Mouse (Mus musculus) urinary bladder, postnatal 10 days (tissue): ENCODE data around the gene Prap1.
"Not testable (repeated sequence)": the region's sequence is repeated elsewhere in the genome, so short reads cannot be mapped to it uniquely, and the experiment has no call there.

Source experiments
- DNase-seq: peaks from one replicate; pipeline ENCODE4 v3.0.0; 2022; ENCODE audit warnings: low spot score

The Prap1 gene

GRCm38 (mm10) chr7:140082242-140082678, 10.9 kb upstream of the Prap1 start, which contains the start of gene Caly:
Gene Caly, minus strand, starts transcription at chr7:140082548.
- no peak for DNase-seq

GRCm38 (mm10) chr7:140090601-140091000, 2.6 kb upstream of the Prap1 start:
- DNase-seq = no peak

- DNase-seq = no peak
Observed at GRCm38 (mm10) chr7:140094954-140095353, 1.8 kb downstream of the Prap1 start.

- no peak for DNase-seq
Observed at GRCm38 (mm10) chr7:140095556-140095955, 2.4 kb downstream of the Prap1 start.

- DNase-seq = no peak
Observed at GRCm38 (mm10) chr7:140096055-140096454, 2.9 kb downstream of the Prap1 start.

GRCm38 (mm10) chr7:140098466-140098865, 5.3 kb downstream of the Prap1 start:
- no peak for DNase-seq

GRCm38 (mm10) chr7:140101498-140101897, 8.3 kb downstream of the Prap1 start:
- no peak for DNase-seq

GRCm38 (mm10) chr7:140101993-140102860, 9.0 kb downstream of the Prap1 start, which contains the start of gene Fuom:
Gene Fuom, minus strand, starts transcription at chr7:140102441.
- peak; percentile 50 for DNase-seq

- no peak for DNase-seq
Observed at GRCm38 (mm10) chr7:140104009-140104408, 10.8 kb downstream of the Prap1 start.

- no peak for DNase-seq
Observed at GRCm38 (mm10) chr7:140111943-140112342, 18.7 kb downstream of the Prap1 start.

GRCm38 (mm10) chr7:140115583-140116328, 22.6 kb downstream of the Prap1 start, which contains the start of gene Paox:
Gene Paox, plus strand, starts transcription at chr7:140115799.
- no peak for DNase-seq

- DNase-seq = peak; percentile 64
Observed at GRCm38 (mm10) chr7:140116329-140117054, 23.3 kb downstream of the Prap1 start, which contains the start of gene Echs1. Gene Echs1, minus strand, starts transcription at chr7:140116476.

GRCm38 (mm10) chr7:140120484-140120883, 27.3 kb downstream of the Prap1 start:
- no peak for DNase-seq

- no peak for DNase-seq
Observed at GRCm38 (mm10) chr7:140121338-140121910, 28.2 kb downstream of the Prap1 start.

GRCm38 (mm10) chr7:140122765-140123164, 29.6 kb downstream of the Prap1 start:
- no peak for DNase-seq

GRCm38 (mm10) chr7:140124382-140124781, 31.2 kb downstream of the Prap1 start:
- DNase-seq = no peak

- peak; percentile 77 for DNase-seq
Observed at GRCm38 (mm10) chr7:140125278-140126021, 32.3 kb downstream of the Prap1 start.

GRCm38 (mm10) chr7:140126022-140126350, 32.8 kb downstream of the Prap1 start:
- DNase-seq = no peak

GRCm38 (mm10) chr7:140126934-140127333, 33.7 kb downstream of the Prap1 start:
- DNase-seq = no peak

GRCm38 (mm10) chr7:140127911-140128310, 34.7 kb downstream of the Prap1 start:
- DNase-seq = no peak

- not testable (repeated sequence) for DNase-seq
Observed at GRCm38 (mm10) chr7:140132184-140132583, 39.0 kb downstream of the Prap1 start.
